Mouse (Mus musculus) gastrocnemius, adult 2 months (tissue): ENCODE results near the gene Scd4. TPM values are rescaled to one million over a fixed set of nuclear protein-coding genes. Genes with fewer than 3 reads are reported as not detected.

Experiments
- DNase-seq: peaks from one replicate; pipeline ENCODE4 v3.0.0; 2022
- H3K27ac ChIP-seq: fragments of 200-600 bp; 2 replicates; pipeline ENCODE4 v1.8.1; 2022; ENCODE audit warnings: mild to moderate bottlenecking
- H3K4me3 ChIP-seq: fragments of 200-600 bp; 2 replicates; pipeline ENCODE4 v1.8.1; 2022; ENCODE audit warnings: mild to moderate bottlenecking, moderate library complexity
- CTCF ChIP-seq: fragments of 200-600 bp; IDR thresholded peaks from 2 replicates; pipeline ENCODE4 v1.8.1; 2022; ENCODE audit warnings: antibody characterized with exemption, mild to moderate bottlenecking, moderate library complexity
- intact Hi-C: fragments of 180-260 bp; cut with DNase I; formaldehyde crosslinking; loops from one replicate; pipeline ENCODE4 v1.15.1; 2025
- total RNA-seq, 2 experiments: library from RNA; stranded (reverse); gene quantifications; 2 replicates each; pipeline ENCODE4 v1.2.3; 2021

The Scd4 gene
- total RNA-seq, 2 experiments from 2014 or later = 0.13 TPM; not detected in 1

DNA sequence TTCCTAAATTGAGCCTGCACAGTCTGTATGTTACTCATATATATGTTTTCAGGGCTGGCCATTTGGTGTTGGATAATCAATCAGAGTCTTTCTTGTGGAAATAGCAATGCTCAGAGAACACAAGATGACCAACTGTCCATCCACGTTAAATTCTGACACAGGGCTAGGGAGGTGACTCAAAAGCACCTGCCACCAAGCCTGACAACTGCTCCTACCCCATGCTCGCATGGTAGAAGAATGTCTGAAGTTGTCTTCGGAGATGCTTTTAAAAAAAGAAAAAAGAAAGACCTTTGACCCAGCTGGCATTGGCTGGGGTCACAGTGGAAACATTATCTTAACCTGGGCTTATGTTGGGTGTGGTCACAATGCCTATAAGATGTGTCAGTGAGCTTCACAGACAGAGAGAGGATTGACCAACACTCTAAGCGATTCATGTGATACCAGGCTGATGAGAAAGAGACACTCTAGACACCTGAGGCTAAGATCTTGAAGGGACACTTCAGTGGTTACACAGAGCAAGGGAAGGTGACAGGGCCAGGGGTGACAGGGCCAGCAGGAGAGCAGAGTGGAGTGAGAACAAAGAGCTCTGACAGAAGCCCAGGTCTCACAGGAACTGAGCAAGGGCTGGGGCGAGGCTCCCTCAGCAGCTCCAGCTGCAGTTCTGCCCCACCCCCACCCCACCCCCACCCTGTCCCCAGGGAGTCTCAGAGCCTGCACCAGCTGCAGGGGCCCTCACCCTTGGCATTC lies 44.9 kb downstream of the Scd4 start:
- DNase-seq = no peak
- no peak for TF ChIP-seq CTCF
- intact Hi-C loops = no loop called here

DNA sequence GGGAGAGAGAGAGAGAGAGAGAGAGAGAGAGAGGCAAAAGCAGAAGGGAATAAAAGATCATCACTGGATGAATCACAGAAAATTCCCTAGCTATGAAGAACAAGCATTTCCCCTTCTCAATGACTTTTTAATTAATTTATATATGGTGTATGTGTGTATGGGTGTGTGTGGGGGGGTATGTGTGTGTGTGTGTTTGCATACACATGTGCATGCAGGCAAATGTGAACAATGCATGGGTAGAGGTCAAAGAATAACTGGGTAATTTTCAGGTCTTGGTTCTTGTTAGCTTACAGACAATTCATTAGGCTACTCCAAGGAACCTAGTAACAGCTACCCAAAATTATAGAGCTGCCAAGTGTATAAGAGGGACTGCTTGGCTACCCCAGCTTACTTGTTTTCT lies 46.2 kb downstream of the Scd4 start:
- DNase-seq = no peak
- Histone ChIP-seq H3K27ac (no peak overlapping the region), H3K4me3 (no peak overlapping the region)
- no peak for TF ChIP-seq CTCF
- intact Hi-C loops = no loop called here

More for the DNA sequence above, 44.9 kb downstream of the Scd4 start:
- Histone ChIP-seq H3K27ac (no peak overlapping the region), H3K4me3 (no peak overlapping the region)

DNA sequence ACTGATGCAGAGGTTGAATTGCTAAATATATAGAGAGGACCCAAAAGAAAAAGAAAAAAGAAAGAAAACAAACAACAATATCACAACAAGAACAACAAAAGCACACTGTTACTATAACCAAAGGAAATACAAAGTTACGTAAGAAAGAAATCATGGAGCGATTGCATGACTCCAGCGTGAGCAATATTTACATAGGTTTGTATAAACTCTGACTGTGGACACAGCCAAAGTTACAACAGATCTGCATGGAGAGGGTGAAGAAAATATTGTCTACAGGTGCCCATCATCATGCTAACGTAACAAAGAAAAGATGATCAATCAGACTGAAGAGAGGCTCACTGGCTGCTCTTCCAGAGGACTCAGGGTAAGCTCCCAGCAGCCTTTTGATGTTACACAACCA lies 47.2 kb downstream of the Scd4 start:
- no peak for DNase-seq
- no peak overlapping the region for H3K4me3 ChIP-seq
- intact Hi-C loops = no loop called here
- no peak overlapping the region for H3K27ac ChIP-seq
- TF ChIP-seq CTCF = no peak

DNA sequence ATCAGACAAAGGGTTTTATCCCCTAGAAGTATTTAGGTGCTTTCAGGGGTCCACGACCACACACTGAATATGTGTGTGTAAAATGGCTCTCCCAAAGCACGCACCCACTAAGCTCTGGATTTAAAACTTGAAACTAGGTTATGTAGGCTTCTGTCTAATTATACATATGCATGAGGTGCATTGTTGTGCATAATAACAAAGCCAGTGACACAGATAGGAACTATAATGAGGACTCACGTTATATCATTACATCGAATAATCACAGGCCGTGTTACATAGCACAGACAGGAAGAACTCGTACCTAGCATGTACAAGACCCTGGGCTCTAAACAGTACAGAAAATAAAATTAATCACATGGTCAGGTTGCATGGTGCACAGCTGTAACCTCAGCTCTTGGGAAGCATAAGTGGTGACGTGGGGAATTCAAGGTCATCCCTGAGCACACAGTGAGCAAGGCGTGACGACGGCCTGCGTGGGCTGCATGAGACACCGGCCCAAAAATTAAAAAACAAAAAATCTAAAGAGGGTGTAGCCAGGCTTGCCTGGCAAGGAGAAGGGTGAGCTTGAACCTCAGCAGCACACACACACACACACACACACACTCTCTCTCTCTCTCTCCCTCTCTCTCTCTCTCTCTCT lies 49.9 kb downstream of the Scd4 start:
- DNase-seq = no peak
- no peak for TF ChIP-seq CTCF
- intact Hi-C loops = no loop called here
- no peak overlapping the region for H3K27ac ChIP-seq
- no peak overlapping the region for H3K4me3 ChIP-seq

DNA sequence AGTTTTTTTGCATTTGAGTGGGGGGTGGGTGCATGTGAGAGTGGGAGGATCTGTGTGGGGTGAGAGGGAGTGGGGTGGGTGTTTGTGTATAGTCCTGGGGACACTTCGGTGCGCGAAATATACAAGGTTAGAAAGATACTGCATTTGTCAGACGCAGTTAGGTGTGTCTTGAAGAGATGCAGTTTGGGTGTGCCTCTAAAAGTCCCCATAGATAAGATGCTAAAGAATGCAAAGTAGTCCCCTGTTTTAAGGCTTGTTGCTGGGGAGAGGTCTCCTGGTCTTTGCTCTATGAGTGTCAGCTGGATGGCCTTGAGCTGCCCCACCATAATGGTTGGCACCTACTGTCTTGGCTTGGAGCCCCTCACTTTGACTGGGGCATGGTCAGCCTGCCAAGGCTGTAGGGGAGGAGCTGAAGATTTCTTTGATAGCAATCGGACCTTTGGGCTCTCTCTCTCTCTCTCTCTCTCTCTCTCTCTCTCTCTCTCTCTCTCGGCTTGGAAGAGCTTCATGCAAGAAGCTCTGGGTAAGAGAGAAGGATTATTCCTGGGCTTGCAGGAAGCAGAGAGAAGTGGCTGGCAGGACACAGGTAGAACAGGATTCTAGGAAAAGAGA lies 53.1 kb downstream of the Scd4 start:
- DNase-seq = no peak
- no peak overlapping the region for H3K4me3 ChIP-seq
- no peak for TF ChIP-seq CTCF
- H3K27ac ChIP-seq = no peak overlapping the region
- intact Hi-C loops = loop anchor here (2.0 kb wide), 1 partner anchor 21 kb away; the partner anchor contains the start of gene Scd1

DNA sequence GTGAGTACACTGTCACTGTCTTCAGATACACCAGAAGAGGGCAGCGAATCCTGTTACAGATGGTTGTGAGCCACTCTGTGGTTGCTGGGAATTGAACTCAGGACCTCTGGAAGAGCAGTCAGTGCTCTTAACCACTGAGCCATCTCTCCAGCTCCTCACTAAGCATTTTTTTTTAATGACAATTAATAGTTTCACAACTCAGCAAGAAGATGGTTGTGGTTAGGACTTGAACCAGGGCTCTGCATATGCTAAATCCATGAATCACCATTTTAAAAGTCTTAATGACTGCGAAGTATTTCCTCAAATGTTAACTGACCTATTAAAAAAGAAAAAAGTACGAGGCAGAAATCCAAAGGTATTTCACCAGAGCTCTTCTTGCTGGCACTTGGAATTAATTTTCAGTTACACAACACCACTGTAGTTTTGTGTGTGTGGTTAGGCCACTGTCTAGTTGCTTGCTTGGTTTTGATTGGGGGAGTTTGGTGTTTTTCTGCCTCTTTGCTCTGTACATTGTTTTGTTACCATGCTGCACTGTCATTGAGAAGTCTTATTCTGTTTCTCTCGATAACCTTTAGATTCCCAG lies 54.3 kb downstream of the Scd4 start:
- no peak for TF ChIP-seq CTCF
- intact Hi-C loops = loop anchor here (2.0 kb wide), 1 partner anchor 20 kb away; the partner anchor contains the start of gene Scd1
- no peak for DNase-seq
- H3K27ac ChIP-seq = peak overlapping the region; percentile 90
- H3K4me3 ChIP-seq = peak overlapping the region; percentile 84

DNA sequence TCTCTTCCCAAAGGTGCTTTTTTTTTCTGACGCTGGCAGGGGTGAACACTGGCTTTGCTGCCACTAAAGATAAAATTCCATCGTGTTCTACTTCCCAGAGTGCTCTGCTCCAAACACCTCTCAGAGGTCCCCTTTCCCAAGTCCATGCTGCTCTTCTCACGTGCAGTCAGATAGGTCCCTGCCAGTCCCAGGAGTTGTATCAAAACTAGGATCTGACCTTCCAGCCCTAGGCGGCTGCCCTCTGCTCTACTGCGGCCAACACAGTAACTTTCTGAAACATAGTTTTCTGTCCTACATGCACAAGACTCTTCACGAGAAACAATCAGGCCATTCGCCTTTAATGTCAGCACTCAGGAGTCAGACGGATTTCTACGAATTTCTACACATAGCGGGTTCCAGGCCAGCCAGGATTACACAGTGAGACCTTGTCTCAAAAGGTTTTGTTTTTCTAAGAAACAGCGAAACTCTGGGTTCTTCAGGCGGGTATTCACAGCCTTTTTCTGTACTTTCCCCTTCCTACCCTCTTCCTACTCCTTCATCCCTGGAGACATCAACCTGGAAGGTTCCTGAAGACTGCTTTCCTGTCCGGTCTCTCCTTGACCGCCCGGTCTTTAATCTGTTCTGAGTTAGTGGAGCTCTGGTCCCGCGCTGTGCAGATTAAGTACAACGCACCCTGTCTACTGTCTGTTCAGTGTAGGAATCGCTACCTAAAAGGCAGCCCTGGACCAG lies 55.0 kb downstream of the Scd4 start:
- peak overlapping the region; percentile 90 for H3K27ac ChIP-seq
- no peak for DNase-seq
- intact Hi-C loops = loop anchor here (2.0 kb wide), 1 partner anchor 19 kb away; the partner anchor contains the start of gene Scd1
- TF ChIP-seq CTCF = no peak
- peak overlapping the region; percentile 84 for H3K4me3 ChIP-seq

DNA sequence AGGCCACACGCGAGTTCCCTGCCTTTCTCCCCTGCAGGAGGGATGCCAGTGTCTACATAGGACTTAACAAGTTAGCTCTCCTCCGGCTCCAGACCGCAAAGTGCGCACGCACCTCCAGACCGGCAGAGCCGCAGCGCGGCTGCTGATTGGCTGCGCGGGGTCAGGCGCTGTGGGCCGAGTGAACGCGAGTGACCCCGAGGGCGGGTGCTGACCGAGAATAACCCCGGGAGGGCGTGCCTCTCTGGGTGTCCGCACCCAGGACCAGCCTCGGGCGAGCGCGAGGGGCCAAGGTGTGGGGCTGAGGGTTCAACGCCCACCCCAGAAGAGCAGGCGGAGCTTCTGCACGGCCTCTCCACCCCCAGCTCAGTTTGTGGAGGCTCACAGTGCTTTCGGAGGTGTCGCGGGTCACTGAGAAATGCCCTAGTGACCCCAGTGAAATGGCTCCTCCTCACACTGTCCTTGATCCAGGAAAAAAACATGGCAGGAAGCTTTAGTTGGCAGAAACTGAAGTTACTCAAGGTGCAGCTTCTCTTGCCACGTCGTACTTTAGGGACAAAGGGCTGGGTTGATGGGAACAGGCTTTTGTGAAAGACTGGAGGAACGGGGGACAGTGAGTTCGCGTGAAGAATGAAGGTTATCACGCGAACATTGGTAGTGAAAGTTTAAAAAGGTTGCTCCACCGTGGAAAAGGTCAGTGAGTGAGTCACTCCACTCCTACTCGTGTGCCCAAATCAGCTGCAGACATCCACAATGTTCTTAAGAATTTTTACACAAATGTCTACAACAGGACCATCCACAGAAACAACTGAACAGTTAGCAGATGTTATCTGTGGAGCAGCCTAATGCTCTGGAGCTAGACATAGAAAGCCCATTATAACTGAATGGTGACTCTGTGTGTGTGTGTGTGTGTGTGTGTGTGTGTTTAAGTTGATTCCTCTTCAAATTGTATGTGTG lies 55.9 kb downstream of the Scd4 start:
- peak overlapping the region; percentile 84 for H3K4me3 ChIP-seq
- peak; percentile 98 for DNase-seq
- intact Hi-C loops = no loop called here
- H3K27ac ChIP-seq = peak overlapping the region; percentile 90
- TF ChIP-seq CTCF = no peak

DNA sequence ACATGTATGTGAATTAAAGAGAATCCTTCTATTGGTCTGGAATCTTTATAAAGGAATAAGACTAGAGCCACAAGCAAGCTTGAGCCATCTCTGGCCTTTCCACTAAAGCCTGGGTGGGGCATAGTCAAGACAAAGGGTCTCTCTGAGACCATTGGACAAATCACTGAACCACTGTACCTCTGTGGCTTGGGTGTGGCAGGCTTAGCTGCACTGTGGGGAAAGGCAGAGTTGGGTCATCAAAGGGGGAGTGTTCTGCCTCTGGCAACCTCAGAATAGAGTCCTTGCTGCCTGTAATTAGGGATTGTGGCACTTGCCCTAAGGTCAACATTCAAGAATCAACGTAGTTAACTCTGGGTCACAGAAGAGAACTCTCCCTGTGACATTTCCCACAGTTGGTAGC lies 56.6 kb downstream of the Scd4 start:
- Histone ChIP-seq H3K4me3 (no peak overlapping the region), H3K27ac (peak overlapping the region; percentile 57)
- intact Hi-C loops = no loop called here
- no peak for TF ChIP-seq CTCF
- no peak for DNase-seq

DNA sequence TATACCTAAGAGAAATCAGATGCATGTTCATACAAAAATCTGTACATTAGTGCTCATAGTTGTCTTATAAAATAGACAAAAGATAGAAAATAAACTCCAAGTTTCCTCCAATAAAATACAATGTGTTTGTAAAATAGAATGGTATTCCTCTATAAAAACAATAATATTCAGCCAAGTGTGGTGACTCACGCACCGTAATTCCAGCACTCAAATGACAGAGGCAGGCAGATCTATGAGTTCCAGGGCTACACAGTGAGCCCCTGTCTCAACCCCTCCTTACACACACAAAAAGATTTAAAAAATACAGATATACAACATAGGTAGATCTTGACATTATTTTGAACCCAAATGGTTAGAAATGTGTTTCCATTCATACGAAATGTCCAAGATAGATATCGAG lies 59.0 kb downstream of the Scd4 start:
- H3K27ac ChIP-seq = no peak overlapping the region
- no peak for TF ChIP-seq CTCF
- no peak for DNase-seq
- intact Hi-C loops = no loop called here
- no peak overlapping the region for H3K4me3 ChIP-seq

DNA sequence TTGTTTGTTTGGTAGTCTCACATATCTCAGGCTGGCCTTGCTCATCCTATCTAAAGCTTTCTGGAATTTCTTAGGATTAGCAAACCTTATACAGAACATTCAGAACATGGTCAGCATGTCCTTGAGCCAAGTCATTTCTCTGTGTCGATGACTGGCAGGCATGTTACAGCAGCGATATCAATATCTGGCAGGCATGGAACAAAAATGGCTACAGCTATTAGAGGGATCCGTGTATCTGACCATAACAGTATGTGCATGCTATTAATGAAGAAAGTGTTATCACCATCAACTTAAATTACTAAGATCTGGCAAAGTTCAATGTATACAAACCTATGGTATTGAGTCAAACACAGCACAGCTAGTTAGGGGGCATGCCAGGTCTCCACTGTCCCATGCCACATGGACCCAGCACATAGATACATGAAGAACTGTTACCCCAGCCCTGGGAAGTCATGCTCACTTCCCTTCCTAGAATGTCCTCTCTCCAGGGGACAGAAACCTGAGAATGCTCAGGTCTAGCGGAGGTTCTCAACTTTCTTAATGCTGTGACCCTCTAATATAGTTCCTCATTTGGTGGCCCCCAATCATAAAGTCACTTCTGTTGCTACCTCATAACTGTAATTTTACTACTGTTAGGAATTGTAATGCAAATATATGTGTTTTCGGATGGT lies 59.6 kb downstream of the Scd4 start:
- no peak overlapping the region for H3K27ac ChIP-seq
- intact Hi-C loops = no loop called here
- H3K4me3 ChIP-seq = no peak overlapping the region
- TF ChIP-seq CTCF = no peak
- no peak for DNase-seq
